ENCODE assay signal across 12 mouse cellular contexts in the genomic region with DNA sequence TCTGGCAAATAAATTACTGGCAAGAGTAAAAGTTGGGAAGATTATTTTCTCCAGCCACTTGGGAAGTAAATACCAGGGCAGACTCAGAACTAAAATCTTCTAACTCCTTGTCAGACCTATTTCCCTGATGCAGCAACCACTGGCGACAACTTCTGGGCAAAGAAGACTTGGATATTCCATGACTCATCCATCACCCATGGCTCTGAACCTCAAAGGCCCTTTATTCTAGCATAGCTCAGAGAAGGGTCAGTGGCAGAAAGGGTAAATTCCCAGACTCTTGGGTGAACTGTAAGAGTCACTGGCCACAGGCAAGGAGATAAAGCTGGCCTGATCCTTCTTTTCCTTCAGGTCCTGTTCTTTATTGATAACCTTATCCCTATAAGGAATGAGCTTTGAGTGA.
"Had no signal": no experiment of that assay in that cellular context is flagged by ENCODE, and none has a peak within 500 bp of the region (broad histone marks: within the 10 kb centered on the region; RNA-seq: fewer than 3 reads in every experiment).

No protein-coding gene starts in this region.

- DNase-seq: kidney, postnatal 25 days; lung, embryonic 14.5 days; lung, postnatal 10 days; lung, postnatal 4 days; right cerebral cortex, postnatal 14 days; thymus, adult 18-20 months; thymus, postnatal 36 days had no signal

- H3K9ac ChIP-seq: limb, embryonic 15.5 days; liver, embryonic 12.5 days; lung, embryonic 14.5 days; midbrain, embryonic 12.5 days; neural tube, embryonic 13.5 days had no signal

- H3K4me1 ChIP-seq: limb, embryonic 15.5 days; liver, embryonic 12.5 days; midbrain, embryonic 12.5 days had no signal

- H3K36me3 ChIP-seq: liver, embryonic 12.5 days had no signal

- H3K27ac ChIP-seq: limb, embryonic 15.5 days; liver, embryonic 12.5 days; midbrain, embryonic 12.5 days; neural tube, embryonic 13.5 days had no signal

- H3K4me2 ChIP-seq: limb, embryonic 15.5 days; liver, embryonic 12.5 days; lung, embryonic 14.5 days; midbrain, embryonic 12.5 days; neural tube, embryonic 13.5 days had no signal

- ATAC-seq: liver, embryonic 12.5 days; midbrain, embryonic 16.5 days had no signal

- H3K27me3 ChIP-seq: limb, embryonic 15.5 days; liver, embryonic 12.5 days; midbrain, embryonic 12.5 days; neural tube, embryonic 13.5 days had no signal

- H3K9me3 ChIP-seq: limb, embryonic 15.5 days; liver, embryonic 12.5 days; midbrain, embryonic 12.5 days; neural tube, embryonic 13.5 days had no signal

- H3K4me3 ChIP-seq: limb, embryonic 15.5 days; liver, embryonic 12.5 days; midbrain, embryonic 12.5 days; neural tube, embryonic 13.5 days had no signal
